Mouse (Mus musculus) midbrain, embryonic 15.5 days (tissue): ENCODE data around the gene Pde4dip. TPM values are rescaled to one million over a fixed set of nuclear protein-coding genes. Genes with fewer than 3 reads are reported as not detected.

Source experiments
- ATAC-seq: fragments of 200-750 bp; cut with Nextera tagmentation; replicated peaks from 2 replicates; pipeline ENCODE4 v1.8.0; 2017; ENCODE audit warnings: moderate TSS enrichment
- H3K27ac ChIP-seq: fragments of 300-500 bp; sonication (generic); 2 replicates; pipeline ENCODE4 v1.5.1; 2015; ENCODE audit warnings: mild to moderate bottlenecking, inconsistent platforms
- H3K27me3 ChIP-seq: fragments of 300-500 bp; sonication (generic); replicated peaks from 2 replicates; pipeline ENCODE4 v1.6.1; 2015; ENCODE audit warnings: inconsistent platforms
- H3K36me3 ChIP-seq: fragments of 300-500 bp; sonication (generic); replicated peaks from 2 replicates; pipeline ENCODE4 v1.6.1; 2015; ENCODE audit warnings: inconsistent platforms
- H3K4me1 ChIP-seq: fragments of 300-500 bp; sonication (generic); 2 replicates; pipeline ENCODE4 v1.6.1; 2015; ENCODE audit warnings: inconsistent platforms
- H3K4me2 ChIP-seq: fragments of 300-500 bp; sonication (generic); 2 replicates; pipeline ENCODE4 v1.6.1; 2015; ENCODE audit warnings: inconsistent platforms, mild to moderate bottlenecking, moderate library complexity
- H3K4me3 ChIP-seq: fragments of 300-500 bp; sonication (generic); 2 replicates; pipeline ENCODE4 v1.5.1; 2015; ENCODE audit warnings: mild to moderate bottlenecking, inconsistent platforms
- H3K9ac ChIP-seq: fragments of 300-500 bp; sonication (generic); 2 replicates; pipeline ENCODE4 v1.6.1; 2015; ENCODE audit warnings: mild to moderate bottlenecking, inconsistent platforms
- H3K9me3 ChIP-seq: fragments of 300-500 bp; sonication (generic); 2 replicates; pipeline ENCODE4 v1.6.1; 2016; ENCODE audit warnings: inconsistent platforms
- WGBS: fragments of 180-500 bp; shearing (Covaris S2); methylation state at CpG from one replicate; pipeline ENCODE4 v1.1.7; 2015; ENCODE audit warnings: mixed read lengths; 5-methylcytosine and 5-hydroxymethylcytosine counted together
- polyA plus RNA-seq: library from polyadenylated mRNA; unstranded; fragments of >200 nt; fragmentation: Nextera tagmentation; extraction: Ambion mirVana; gene quantifications from 2 replicates; pipeline ENCODE4 v1.2.1, GENCODE M21; 2015

Pde4dip gene
- polyA plus RNA-seq, 1 experiment from 2014 or later: 75.7 TPM

GRCm38 (mm10) chr3:97775742-97776141 is 112.8 kb downstream of the Pde4dip start:
- H3K4me2 ChIP-seq: no peak overlapping the region
- no peak overlapping the region for H3K4me3 ChIP-seq
- H3K27me3 ChIP-seq: no peaks in the 10 kb centered on the region
- no peaks in the 10 kb centered on the region for H3K9me3 ChIP-seq
- no peaks in the 10 kb centered on the region for H3K36me3 ChIP-seq
- no peaks in the 10 kb centered on the region for H3K4me1 ChIP-seq
- no peak overlapping the region for H3K9ac ChIP-seq
- no peak for ATAC-seq
- no peak overlapping the region for H3K27ac ChIP-seq
- WGBS: 55% methylated on average over 2 of the region's 2 CpGs

- Histone ChIP-seq H3K9me3 (no peaks in the 10 kb centered on the region), H3K27ac (no peak overlapping the region), H3K4me2 (no peak overlapping the region), H3K4me1 (no peaks in the 10 kb centered on the region), H3K9ac (no peak overlapping the region), H3K27me3 (no peaks in the 10 kb centered on the region), H3K4me3 (no peak overlapping the region), H3K36me3 (no peaks in the 10 kb centered on the region)
- 62% methylated on average over 1 of the region's 1 CpGs for WGBS
- no peak for ATAC-seq
These were observed 113.6 kb downstream of the Pde4dip start for GRCm38 (mm10) chr3:97774861-97775260.

GRCm38 (mm10) chr3:97767771-97768762 is 120.4 kb downstream of the Pde4dip start:
- WGBS: 3% methylated on average over 47 of the region's 47 CpGs
- Histone ChIP-seq H3K9ac (peak overlapping the region; percentile 61), H3K27ac (peak overlapping the region; percentile 96), H3K4me3 (peak overlapping the region; percentile 61), H3K9me3 (no peaks in the 10 kb centered on the region), H3K4me1 (peaks cover 36% of the 10 kb centered on the region), H3K36me3 (no peaks in the 10 kb centered on the region), H3K4me2 (peak overlapping the region; percentile 66), H3K27me3 (no peaks in the 10 kb centered on the region)
- ATAC-seq: peak; percentile 98

GRCm38 (mm10) chr3:97767041-97767770 is 121.3 kb downstream of the Pde4dip start:
- H3K4me3 ChIP-seq: peak overlapping the region; percentile 61
- H3K27me3 ChIP-seq: no peaks in the 10 kb centered on the region
- H3K4me1 ChIP-seq: peaks cover 44% of the 10 kb centered on the region
- peak overlapping the region; percentile 96 for H3K27ac ChIP-seq
- no peaks in the 10 kb centered on the region for H3K9me3 ChIP-seq
- peak overlapping the region; percentile 66 for H3K4me2 ChIP-seq
- H3K9ac ChIP-seq: peak overlapping the region; percentile 61
- ATAC-seq: peak; percentile 94
- WGBS: 3% methylated on average over 40 of the region's 40 CpGs
- no peaks in the 10 kb centered on the region for H3K36me3 ChIP-seq

- peak overlapping the region; percentile 66 for H3K4me2 ChIP-seq
- H3K36me3 ChIP-seq: no peaks in the 10 kb centered on the region
- ATAC-seq: no peak
- H3K9me3 ChIP-seq: no peaks in the 10 kb centered on the region
- peak overlapping the region; percentile 61 for H3K9ac ChIP-seq
- peaks cover 50% of the 10 kb centered on the region for H3K4me1 ChIP-seq
- no peaks in the 10 kb centered on the region for H3K27me3 ChIP-seq
- peak overlapping the region; percentile 61 for H3K4me3 ChIP-seq
- 41% methylated on average over 9 of the region's 9 CpGs for WGBS
- H3K27ac ChIP-seq: no peak overlapping the region
These were observed 122.0 kb downstream of the Pde4dip start for GRCm38 (mm10) chr3:97766459-97766858.

- H3K9me3 ChIP-seq: no peaks in the 10 kb centered on the region
- no peaks in the 10 kb centered on the region for H3K36me3 ChIP-seq
- ATAC-seq: no peak
- H3K4me2 ChIP-seq: peak overlapping the region; percentile 66
- H3K4me3 ChIP-seq: peak overlapping the region; percentile 37
- H3K27me3 ChIP-seq: no peaks in the 10 kb centered on the region
- H3K4me1 ChIP-seq: peaks cover 50% of the 10 kb centered on the region
- peak overlapping the region; percentile 33 for H3K9ac ChIP-seq
- H3K27ac ChIP-seq: no peak overlapping the region
- WGBS: 40% methylated on average over 5 of the region's 5 CpGs
These were observed 124.4 kb downstream of the Pde4dip start for GRCm38 (mm10) chr3:97764152-97764551.

- peaks cover 46% of the 10 kb centered on the region for H3K4me1 ChIP-seq
- ATAC-seq: no peak
- H3K9me3 ChIP-seq: no peaks in the 10 kb centered on the region
- no peak overlapping the region for H3K4me3 ChIP-seq
- WGBS: 85% methylated on average over 6 of the region's 6 CpGs
- H3K9ac ChIP-seq: no peak overlapping the region
- H3K4me2 ChIP-seq: peak overlapping the region; percentile 10; the same call in 1 of the 2 replicates
- H3K36me3 ChIP-seq: peaks cover 6% of the 10 kb centered on the region
- H3K27ac ChIP-seq: no peak overlapping the region
- H3K27me3 ChIP-seq: no peaks in the 10 kb centered on the region
These were observed 126.6 kb downstream of the Pde4dip start for GRCm38 (mm10) chr3:97761951-97762350.

- H3K4me2 ChIP-seq: no peak overlapping the region
- H3K27me3 ChIP-seq: no peaks in the 10 kb centered on the region
- H3K4me1 ChIP-seq: peaks cover 41% of the 10 kb centered on the region
- no peak for ATAC-seq
- H3K9me3 ChIP-seq: no peaks in the 10 kb centered on the region
- no peak overlapping the region for H3K4me3 ChIP-seq
- no peak overlapping the region for H3K9ac ChIP-seq
- 94% methylated on average over 5 of the region's 5 CpGs for WGBS
- no peak overlapping the region for H3K27ac ChIP-seq
- peaks cover 6% of the 10 kb centered on the region for H3K36me3 ChIP-seq
These were observed 127.3 kb downstream of the Pde4dip start for GRCm38 (mm10) chr3:97761168-97761567.

- Histone ChIP-seq H3K4me3 (no peak overlapping the region), H3K27ac (no peak overlapping the region), H3K9me3 (no peaks in the 10 kb centered on the region), H3K4me2 (no peak overlapping the region), H3K27me3 (no peaks in the 10 kb centered on the region), H3K4me1 (peaks cover 31% of the 10 kb centered on the region), H3K9ac (no peak overlapping the region), H3K36me3 (peaks cover 14% of the 10 kb centered on the region)
- 92% methylated on average over 5 of the region's 5 CpGs for WGBS
- no peak for ATAC-seq
These were observed 128.7 kb downstream of the Pde4dip start for GRCm38 (mm10) chr3:97759846-97760245.

GRCm38 (mm10) chr3:97757501-97757900 is 131.0 kb downstream of the Pde4dip start:
- WGBS: 96% methylated on average over 10 of the region's 10 CpGs

GRCm38 (mm10) chr3:97756283-97757074 is 132.0 kb downstream of the Pde4dip start:
- Histone ChIP-seq H3K27ac (no peak overlapping the region), H3K9me3 (no peaks in the 10 kb centered on the region), H3K36me3 (peaks cover 44% of the 10 kb centered on the region), H3K4me2 (no peak overlapping the region), H3K4me3 (no peak overlapping the region), H3K4me1 (no peaks in the 10 kb centered on the region), H3K27me3 (no peaks in the 10 kb centered on the region), H3K9ac (no peak overlapping the region)
- ATAC-seq: no peak
- 93% methylated on average over 20 of the region's 20 CpGs for WGBS

More at GRCm38 (mm10) chr3:97757501-97757900, 131.0 kb downstream of the Pde4dip start:
- Histone ChIP-seq H3K9me3 (no peaks in the 10 kb centered on the region), H3K27me3 (no peaks in the 10 kb centered on the region), H3K9ac (no peak overlapping the region), H3K4me3 (no peak overlapping the region), H3K27ac (no peak overlapping the region), H3K36me3 (peaks cover 34% of the 10 kb centered on the region), H3K4me1 (peaks cover 9% of the 10 kb centered on the region), H3K4me2 (no peak overlapping the region)
- ATAC-seq: no peak

- no peaks in the 10 kb centered on the region for H3K4me1 ChIP-seq
- H3K36me3 ChIP-seq: peaks cover 47% of the 10 kb centered on the region
- WGBS: 94% methylated on average over 14 of the region's 14 CpGs
- H3K4me3 ChIP-seq: no peak overlapping the region
- ATAC-seq: no peak
- no peak overlapping the region for H3K9ac ChIP-seq
- no peaks in the 10 kb centered on the region for H3K27me3 ChIP-seq
- H3K27ac ChIP-seq: no peak overlapping the region
- no peak overlapping the region for H3K4me2 ChIP-seq
- no peaks in the 10 kb centered on the region for H3K9me3 ChIP-seq
These were observed 133.1 kb downstream of the Pde4dip start for GRCm38 (mm10) chr3:97755411-97755810.
